Mouse (Mus musculus) NIH3T3 (cell line): Measurements from ENCODE around the gene Spaca7.

ENCODE experiments used
- DNase-seq: peaks from one replicate; pipeline ENCODE4 v3.0.0-alpha.2; 2012; ENCODE audit warnings: low read depth

Spaca7 gene

DNA sequence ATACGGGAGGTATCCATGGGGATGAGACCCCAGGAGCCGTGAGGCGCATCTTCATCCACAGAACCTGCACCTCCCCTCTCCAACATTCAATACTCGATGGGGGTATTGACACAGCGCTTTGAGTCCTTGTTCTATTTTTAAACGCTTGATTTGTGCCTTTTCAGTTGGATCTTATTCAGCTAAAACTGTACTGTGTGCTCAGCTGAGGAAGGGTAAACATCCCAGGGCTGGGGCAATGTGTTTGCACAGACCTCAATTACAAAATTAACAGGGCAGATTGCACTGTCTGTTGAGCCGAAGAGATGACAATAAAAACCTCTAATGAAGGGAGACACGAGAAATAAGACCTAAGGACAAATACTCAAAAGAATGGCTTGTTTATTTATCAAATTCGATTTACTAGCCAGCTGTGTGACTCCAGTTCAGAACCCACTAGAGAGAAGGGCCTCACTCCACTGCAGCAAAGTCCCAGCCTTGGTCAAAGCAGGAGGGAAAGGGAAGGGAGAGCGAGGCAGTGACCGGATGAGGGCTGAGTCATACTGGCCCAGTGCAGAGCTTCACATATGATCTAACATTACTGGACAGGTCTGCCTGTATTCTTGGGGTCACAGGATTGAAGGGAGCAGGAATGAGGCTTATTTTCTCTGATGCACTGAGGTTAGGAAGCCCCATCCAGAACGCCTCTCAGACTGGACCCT is 37.1 kb downstream of the Spaca7 start:
- DNase-seq: peak; percentile 17

- no peak for DNase-seq
Observed at GRCm38 (mm10) chr8:12613201-12613600, 40.4 kb downstream of the Spaca7 start.

DNA sequence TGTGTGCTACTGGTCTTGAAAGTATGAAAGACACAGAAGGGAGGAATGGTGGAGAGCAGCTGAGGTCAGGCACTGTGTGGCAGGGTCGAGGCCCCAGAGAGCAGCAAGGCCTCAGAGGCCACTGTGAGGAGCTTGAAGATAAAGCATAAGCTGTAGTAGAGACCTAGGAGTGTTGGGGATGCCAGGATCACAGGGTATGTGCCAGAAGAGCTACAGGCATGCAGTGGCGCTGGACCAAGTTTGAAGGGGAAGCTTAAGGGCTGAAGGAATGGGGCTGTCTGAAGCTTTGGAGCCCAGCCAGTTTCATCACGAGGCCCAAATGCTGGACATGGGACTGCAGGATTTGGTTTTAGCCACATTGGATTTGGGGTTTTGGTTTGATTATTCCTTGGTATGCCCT is 44.5 kb downstream of the Spaca7 start:
- peak; percentile 15 for DNase-seq

DNA sequence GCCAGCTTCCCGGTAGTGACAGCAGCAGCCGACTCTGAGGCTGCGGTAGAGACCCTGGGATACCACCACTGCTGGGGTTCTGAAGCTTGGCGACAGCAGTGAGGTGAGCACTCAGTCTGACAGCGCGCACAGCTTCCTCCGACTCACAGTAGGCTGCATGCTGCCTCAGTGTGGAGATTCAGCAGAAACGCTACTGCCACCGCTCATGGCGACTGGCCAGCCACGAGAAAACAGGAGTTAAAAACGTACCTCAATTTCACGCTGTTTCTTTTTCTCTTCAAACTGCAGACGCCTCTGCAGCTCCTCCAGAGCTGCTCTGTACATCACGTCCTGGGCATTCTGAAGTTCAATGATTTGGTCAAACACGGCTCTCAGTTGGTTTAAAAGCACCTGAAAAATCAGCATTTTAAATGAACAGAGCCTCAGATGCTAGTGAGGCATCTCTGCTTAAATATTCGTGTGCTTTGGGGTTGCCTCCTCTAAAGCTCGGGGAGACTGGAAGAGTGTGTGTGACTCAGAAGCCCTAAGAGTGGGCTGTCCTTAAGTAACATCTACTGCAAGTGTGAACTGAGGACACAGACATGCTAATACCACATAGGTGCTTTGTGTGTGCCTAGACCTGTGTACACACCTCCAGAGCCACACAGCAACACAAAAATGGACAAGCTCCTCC is 48.9 kb downstream of the Spaca7 start:
- DNase-seq: no peak

DNA sequence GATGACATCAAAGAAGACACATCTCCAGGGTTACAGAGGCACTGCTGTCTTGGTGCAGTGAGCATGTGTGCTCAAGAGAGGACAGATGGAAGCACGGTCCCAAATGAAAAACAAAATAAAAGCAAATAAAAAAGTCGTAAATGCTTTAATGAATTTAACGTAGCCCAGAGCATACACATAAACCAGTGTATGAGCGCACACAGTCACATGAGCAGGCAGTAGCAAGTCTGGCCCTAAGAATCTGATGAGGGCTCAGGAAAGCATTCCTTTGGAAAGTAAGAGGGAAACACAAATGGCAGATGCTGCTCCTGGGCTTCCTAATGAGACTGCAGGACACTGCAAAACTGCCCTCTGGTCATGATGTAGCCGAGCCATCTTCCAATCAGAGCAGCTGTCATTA is 53.1 kb downstream of the Spaca7 start:
- no peak for DNase-seq

GRCm38 (mm10) chr8:12629079-12629478 is 56.2 kb downstream of the Spaca7 start:
- peak; percentile 60 for DNase-seq

DNA sequence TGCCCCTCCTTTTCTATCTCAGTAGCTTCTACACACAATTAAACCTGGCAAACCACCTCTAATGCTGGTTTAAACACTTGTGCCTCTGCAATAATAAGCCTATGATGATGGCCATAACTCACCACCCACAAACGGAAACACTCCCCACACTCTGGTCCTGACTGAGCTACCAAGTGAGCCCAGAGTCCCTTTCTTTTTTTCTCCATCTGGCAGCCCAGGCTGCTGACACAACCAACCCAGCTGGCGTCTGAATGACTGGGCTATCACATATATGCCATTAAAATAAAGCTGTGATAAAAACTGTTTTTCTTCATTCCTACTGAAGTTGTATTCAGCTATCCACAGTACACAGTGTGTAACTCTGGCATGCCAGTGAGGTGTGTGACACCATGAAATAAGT is 62.5 kb downstream of the Spaca7 start:
- DNase-seq: no peak

DNA sequence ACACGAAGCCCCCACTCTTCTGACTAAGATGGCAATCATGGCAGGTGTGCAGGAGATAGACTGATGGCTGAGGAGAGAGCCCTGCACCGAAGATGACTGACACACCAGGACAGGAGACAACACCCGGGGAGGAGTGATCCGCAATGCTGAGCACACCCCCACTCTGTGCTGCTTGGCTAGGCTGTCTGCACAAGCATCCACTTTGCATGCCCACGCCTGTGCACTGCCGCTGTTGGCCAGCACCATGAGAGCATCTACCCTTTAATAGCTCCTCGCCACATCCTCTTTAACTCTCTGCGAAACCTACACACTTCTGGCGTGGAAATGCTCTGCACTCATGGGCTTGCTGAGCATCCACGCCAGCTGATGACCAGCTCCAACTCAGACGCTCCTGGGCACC is 65.6 kb downstream of the Spaca7 start:
- no peak for DNase-seq

- DNase-seq: no peak
Observed at GRCm38 (mm10) chr8:12641527-12641926, 68.7 kb downstream of the Spaca7 start.

DNA sequence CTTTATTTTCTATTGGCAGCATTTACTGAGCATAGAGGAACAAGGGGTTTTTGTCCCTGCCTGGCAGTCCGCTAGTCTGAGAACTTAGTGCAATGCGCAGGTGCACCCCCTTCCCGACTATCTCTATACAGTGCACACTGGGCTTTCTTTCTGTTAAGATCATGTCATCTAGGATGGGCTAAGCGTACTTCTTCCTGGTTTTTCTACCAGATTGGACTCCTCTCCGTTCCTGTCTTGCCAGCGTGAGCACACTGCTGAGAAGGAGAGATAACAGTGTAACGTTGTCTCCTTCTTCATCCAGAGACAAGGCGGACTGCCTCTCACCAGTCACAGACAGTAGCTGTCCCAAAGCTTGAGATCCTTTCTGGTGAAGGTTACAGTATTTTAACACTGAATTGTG is 71.5 kb downstream of the Spaca7 start:
- no peak for DNase-seq

GRCm38 (mm10) chr8:12644894-12645293 is 72.1 kb downstream of the Spaca7 start:
- no peak for DNase-seq

DNA sequence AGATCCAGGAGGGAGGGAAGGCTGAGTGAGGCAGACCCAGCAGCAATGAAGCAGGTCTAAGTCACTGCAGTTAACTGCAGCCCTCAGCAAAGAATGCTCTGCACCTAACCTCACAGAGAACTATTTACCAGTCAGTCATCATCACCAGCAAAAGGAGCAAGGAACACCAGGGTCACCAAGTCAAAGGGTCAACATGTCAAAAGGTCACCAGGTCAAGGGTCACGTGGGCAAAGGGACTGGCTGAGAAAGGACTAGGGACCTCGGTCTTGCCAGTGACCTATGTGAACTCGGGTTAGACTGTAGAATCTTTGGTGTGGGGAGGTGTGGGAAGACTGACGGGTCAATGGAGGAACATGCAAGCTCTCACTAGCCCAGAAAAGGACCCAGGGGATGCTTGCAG is 73.7 kb downstream of the Spaca7 start:
- DNase-seq: no peak

GRCm38 (mm10) chr8:12648951-12649350 is 76.1 kb downstream of the Spaca7 start:
- DNase-seq: no peak
